Mouse (Mus musculus) C2C12 (cell line): ENCODE results near the gene Serinc1.
A peak's percentile ranks its signal among the peaks of the same experiment; 100 is the strongest.

Experiments used
- CTCF ChIP-seq: IDR thresholded peaks from one replicate; pipeline ENCODE4 v1.5.1; 2011; ENCODE audit not compliant: control insufficient read depth, insufficient read depth, insufficient read length
- MAX ChIP-seq: IDR thresholded peaks from one replicate; pipeline ENCODE4 v1.6.1; 2011; ENCODE audit warnings: mild to moderate bottlenecking, control low read depth
- MYOD1 ChIP-seq: IDR thresholded peaks from one replicate; pipeline ENCODE4 v1.6.1; 2011; ENCODE audit warnings: low read depth; ENCODE audit not compliant: control insufficient read depth, insufficient read length
- USF1 ChIP-seq: IDR thresholded peaks from one replicate; pipeline ENCODE4 v1.6.1; 2011; ENCODE audit warnings: low read depth, mild to moderate bottlenecking, control low read depth, moderate library complexity

- TF ChIP-seq CTCF: no peak
- no peak for TF ChIP-seq MYOD1
- TF ChIP-seq USF1: peak; percentile 69
- peak; percentile 68 for TF ChIP-seq MAX
Observed at GRCm38 (mm10) chr10:57485908-57486541, 46.3 kb downstream of the Serinc1 start, which contains the start of gene Hsf2.
